Mouse (Mus musculus): ENCODE data around the gene Olfr1118.
"Not testable (repeated sequence)": the region's sequence is repeated elsewhere in the genome, so short reads cannot be mapped to it uniquely, and the experiment has no call there.

The Olfr1118 gene

DNA sequence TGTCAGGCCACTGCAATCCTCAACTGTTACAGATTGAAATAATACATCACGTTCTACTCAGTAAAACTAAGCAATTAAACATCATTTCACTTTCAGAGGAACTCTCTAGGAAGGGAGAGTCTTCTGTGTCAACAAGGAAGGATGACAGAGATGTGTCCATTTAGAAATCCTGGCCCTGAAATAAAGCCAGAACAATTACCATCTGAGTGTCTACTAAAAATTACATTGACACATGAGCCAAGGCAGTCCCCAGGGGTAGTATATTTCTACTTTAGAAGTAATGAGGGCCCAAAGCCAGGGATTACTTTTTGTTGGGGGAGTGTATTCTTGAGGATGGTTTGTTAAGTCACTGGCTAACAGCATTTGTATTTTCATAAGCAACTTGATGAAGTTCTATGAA lies at the start of gene Olfr1118:
Gene Olfr1118 (plus strand): TSS at position 301 of the 400 bp plus-strand sequence.
- no peak for DNase-seq

- no peak for DNase-seq
Observed at GRCm38 (mm10) chr2:87267234-87267633, 40.1 kb upstream of the Olfr1118 start, which contains the start of gene Olfr1116. Gene Olfr1116, plus strand, starts transcription at chr2:87267534.

GRCm38 (mm10) chr2:87293977-87294376 lies 13.4 kb upstream of the Olfr1118 start:
- not testable (repeated sequence) for DNase-seq

DNA sequence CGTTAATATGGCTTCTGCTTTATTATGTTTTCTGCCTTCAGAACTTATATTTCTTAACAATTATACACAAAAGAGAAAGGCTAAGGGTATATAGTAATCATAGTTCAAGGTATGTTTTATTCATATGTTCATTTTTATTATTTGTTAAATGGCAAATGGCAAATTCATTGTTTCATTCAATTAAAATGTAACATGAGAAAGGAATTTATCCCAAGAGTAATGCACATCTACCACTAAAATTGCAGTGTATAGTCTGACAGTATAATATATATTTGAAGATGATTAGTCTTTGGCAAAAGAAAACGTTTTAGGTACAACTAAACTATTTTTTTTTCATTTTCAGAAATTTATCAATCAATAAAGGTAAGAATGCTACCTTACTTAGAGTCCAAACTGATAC lies 47.1 kb downstream of the Olfr1118 start, which contains the start of gene Olfr1120:
Gene Olfr1120 (plus strand): TSS at position 301 of the 400 bp plus-strand sequence.
- DNase-seq: no peak

DNA sequence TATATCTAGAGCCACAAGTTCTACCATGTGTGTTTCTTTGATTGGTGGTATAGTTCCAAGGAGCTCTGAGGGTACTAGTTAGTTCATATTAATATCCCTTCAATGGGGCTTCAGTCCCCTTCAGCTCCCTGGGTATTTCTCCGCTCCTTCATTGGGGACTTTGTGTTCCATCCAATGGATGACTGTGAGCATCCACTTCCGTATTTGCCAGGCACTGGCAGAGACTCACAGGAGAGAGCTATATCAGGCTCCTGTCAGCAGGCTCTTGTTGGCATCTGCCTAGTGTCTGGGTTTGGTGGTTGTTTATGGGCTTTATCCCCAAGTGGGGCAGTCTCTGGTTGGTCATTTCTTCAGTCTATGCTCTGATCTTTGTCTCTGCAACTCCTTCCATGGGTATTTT lies 52.7 kb downstream of the Olfr1118 start:
- not testable (repeated sequence) for DNase-seq
